Mouse (Mus musculus) adrenal gland, postnatal 36 days (tissue): Measurements from ENCODE around the gene Tmod1. TPM values are rescaled to one million over a fixed set of nuclear protein-coding genes. Genes with fewer than 3 reads are reported as not detected.
A peak's percentile ranks its signal among the peaks of the same experiment; 100 is the strongest.

Source experiments
- DNase-seq, 2 experiments: peaks; one replicate each; pipeline ENCODE4 v3.0.0; 2021; ENCODE audit warnings: mixed read lengths in 1 of 2
- total RNA-seq, 2 experiments: library from RNA; stranded (reverse); gene quantifications; 2 replicates each; pipeline ENCODE4 v1.2.3; 2021

The Tmod1 gene
- total RNA-seq, 2 experiments from 2014 or later, result 2.0 to 6.6 TPM

DNA sequence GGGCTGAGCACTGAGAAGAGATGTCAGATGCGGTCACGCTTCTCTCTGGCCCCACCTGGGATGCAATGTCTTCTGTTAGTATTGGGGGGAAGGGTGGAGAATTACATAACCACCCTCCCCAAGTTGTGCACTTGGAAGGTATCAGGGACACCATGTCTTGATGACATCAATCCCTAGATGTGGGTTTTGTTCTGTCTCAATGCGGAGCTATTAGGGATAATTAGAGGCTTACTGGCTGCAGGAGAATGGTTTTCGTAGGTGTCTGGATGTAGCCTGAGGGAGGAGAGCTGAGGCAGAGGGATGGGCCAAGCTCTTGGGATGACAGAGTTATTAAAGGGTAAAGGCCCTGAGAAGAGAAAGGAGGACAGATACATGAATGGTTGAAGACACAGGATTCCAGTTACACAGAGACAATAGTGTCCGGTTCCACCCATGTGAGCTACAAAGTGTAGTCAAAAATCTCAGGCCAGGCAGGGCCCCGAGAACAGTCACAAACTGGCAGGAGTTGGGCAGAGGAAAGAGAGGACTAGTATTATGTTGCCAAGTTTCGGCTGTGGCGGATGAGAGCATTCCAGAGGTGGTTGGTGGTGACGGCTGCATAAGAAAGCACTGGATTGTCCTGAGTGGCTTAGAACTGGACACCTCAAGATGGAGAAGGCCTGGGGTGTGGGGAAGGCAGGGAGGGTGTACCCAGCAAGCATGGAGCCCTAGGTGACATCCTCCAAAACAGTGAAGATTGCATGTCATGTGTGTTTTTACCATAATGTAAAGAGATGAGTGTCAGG, 14.8 kb downstream of the Tmod1 start:
- DNase-seq, result no peak

DNA sequence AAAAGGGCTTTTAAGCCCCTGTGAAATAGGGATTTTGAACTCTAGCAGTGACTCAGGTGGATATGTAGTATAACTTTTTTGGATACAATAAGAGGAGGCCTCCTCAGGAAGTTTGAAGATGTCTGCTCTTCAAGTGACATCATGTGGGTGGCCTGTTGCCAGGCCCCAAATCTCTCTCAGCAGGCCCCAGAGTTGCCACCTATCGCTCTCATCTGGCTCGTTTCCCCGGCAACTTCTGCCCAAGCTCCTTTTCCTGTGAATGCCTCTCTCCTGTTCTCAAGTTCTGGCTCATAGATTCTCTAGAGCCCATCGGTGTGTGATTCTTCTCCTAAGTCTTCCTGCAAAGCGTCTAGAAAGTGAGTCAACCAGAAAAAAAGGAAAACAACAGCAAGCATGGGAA, 17.4 kb downstream of the Tmod1 start:
- DNase-seq, result no peak

DNA sequence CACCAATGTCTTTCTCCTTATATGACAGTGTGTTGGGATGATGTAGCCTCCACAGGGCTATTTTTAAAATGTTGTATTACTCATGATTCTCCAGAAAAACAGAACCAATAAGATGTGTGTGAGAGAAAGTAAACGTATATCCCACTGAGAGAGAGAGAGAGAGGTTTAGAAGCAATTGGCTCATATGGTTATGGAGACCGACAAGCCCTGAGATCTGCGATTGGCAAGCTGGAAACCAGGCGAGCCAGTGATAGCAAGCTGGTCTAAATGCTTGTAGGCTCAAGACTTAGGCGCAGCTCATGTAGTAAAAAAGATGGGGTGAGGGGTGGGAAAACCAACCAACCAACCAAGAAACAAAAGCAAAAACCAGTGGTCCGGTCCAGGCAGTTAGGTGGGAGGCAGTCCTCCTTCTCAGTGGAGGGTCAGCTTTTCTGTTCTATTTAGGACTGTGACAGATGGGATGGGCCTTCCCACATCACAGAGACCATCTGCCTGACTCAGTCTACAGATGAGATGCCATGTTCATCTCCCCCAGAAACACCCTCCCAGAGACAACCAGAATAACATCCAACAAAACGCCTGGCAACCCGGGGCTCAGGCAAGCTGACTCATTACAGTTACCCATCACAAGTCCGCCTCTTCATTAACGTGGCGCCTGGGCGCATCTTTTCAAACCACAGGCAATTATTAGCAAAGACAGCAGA, 22.7 kb downstream of the Tmod1 start:
- DNase-seq, result no peak

DNA sequence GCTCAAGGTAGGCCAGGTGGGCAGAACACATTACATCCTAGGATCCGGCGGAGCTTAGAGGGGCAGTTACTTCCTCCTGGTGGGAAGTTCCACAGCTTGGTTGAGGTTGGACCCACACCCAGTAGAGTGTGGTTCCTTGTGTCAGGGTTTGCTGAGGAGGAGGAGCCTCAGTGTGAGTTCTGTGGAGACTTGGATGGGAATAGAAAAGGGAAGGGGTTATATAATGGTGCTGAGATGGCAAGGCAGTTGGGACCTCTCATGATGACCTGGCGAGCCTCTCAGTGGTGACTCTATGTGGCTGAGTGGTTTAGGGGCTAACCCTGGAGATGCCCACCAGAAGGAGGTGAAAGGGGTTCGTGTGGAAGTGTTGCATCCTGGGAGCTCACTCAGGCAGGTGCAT, 25.1 kb downstream of the Tmod1 start:
- no peak for DNase-seq

DNA sequence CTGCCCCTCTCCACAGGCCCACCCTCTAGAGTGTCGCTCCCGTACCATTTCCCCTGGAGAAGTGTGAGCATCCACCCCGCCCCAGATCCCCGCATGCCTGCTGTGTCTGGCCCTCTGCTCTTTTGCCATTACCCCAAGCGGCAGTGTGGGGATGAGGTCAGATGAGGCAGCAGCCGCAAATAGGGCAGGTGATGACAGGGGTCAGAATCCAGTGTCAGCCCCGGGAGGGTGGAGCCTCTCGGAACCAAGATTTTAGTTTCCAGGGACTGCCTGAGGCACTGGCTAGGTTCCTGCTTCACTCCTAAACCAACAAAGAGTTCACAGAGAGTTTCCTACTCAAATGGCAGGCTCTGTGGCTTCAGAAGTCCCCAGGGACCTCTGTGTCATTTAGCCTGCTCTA, 25.5 kb downstream of the Tmod1 start:
- DNase-seq, result no peak

DNA sequence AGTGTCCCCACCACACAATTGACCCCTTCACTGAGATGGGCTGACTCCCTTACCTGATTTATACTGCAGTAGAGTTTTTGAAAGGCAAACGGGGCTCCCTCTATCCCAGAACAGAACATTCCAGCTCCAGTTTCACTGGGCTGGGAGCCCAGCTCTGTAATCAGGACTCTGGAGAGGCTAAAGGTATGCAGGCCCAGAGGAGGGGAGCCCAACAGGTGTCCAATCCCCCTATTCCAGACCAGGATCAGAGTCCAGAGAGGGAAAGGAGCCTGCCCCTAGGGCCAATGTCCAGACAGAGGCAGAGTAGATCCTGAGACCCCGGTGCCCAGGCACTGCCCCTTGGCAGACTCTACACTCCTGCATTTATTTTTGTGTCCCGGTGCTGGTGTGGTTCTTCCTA, 26.2 kb downstream of the Tmod1 start:
- no peak for DNase-seq

DNA sequence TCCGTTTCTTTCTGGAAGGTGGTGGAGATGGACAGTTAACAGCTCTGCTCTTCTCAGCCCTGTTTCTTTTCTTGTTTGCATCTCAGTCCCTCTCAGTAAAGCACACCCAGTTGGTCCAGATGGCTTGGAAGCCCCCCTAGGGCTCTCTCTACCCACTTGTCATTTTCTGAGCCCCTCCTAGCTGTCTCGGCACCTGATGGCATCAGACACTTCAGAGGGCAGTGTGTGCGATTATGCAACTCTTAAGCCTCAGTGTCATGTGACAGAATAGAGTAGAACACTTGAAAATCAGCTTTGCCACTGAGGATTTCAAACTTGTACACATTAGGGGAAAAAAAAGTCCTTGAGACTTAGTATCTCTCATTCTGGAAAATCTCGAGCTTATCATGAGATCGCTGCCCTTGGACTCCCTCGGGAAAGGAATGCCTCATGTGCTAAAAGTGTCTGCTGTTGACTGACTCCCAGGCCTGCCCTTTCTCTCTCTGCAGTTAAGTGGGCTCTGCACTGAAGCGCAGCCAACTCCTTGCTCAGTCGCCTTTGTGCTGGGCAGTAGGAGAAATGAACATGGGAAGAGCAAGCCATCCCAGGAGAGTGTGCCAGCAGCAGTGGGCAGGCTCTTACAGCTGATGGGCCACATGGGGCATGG, 27.1 kb downstream of the Tmod1 start:
- DNase-seq, result peak; percentile 36 to 48

DNA sequence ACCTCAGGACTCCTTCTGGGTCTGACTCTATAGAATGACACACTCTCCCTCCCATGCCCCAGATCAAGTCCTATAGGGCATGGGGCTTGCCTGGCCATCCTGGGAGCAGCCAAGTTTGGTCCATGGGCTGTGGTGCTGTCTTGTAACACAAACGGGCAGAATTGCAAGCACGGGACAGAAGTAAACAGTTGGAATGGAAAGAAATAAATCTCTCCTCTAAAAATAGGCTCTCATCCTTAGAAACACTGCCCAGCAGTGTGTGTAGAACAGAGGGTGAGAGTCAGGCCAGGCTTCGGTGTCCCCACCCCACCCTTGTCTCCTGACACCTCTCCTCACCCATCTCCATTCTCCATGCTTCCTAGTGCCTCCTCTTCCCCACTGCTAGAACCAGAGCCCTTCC, 29.3 kb downstream of the Tmod1 start:
- DNase-seq, result no peak

DNA sequence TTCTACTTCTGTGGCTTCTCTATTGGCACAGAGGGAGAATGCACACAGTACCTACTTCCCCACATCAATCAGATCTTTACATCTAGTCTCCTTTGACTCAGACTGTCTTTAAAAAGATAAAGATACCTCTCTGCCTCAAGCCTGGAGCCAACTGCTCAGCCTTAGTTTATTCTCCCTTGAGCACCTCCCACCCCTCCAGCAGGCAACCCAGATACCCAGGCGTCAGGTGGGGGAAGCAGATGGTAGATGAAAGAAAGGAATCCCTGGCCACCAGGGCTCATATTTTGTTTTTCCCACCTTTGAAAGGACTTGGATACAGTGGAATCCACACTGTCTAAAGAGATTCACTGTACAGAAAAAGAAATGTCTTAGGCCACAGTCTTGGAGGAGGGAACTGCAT, 29.8 kb downstream of the Tmod1 start:
- no peak for DNase-seq

DNA sequence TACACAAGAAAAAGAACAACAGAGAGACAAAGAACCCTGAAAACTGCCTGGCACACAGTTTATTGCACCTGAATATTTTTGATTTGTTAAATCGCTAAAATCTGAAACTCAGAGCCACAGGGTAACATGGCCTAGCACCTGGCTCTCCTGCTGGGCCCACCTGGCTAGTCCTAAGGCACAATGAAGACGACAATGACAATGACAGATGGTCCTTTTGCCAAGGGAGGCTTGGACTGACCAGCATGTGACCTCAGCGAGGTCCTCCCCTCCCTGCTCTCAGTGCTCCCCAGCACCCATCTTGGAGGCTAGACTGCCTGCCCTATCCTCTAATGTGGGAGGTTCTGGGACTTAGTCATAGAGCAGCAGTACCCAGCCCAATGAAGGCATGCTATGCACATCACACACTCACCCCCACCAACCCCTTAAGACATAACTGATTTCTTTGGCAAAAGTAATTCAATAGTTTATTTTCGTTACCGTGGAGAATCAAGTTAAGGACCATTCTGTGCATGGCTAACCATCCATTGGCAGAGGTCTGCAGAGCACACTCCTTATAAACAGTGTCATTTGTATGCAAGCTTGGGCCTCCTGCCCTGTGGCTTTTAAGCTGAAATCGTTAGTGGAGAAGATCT, 31.2 kb downstream of the Tmod1 start:
- no peak for DNase-seq

DNA sequence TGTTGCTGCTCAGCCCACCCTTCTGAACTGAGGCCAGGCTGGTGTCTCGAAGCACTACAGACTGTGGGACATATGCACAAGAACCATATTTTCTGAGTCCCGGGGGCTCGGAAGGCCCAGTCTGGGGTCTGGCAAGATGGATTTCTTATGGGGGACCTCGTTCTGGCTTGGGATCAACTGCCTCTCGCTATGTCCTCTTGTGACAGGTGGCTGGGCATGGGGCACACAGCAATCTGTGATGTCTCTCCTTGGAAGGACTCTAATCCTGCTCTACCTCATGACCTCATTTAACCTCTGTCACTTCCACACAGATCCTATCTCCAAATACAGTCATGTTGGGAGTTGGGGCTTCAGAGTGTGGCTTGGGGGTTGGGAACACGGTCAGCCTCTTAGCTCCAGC, 33.9 kb downstream of the Tmod1 start:
- DNase-seq, result no peak

DNA sequence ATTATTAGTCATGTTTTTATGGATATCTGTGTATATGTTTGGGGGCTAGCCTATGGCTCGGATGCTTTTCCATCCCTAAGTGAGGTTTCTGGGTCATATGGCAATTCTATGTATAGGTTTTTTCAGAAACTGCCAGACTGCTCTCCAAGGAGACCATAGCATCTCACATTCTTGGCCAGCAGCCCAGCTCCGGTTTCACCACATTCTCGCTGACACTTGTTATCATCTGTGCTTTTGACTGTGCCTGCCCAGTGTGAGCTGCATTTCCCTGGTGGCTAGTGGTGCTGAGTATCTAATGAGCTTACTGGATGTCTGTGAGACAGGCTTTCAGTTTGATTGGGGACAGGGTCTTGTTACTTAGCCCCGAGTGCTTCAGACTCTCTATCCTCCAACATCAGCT, 35.0 kb downstream of the Tmod1 start:
- DNase-seq, result peak in 1 of 2 experiments; percentile 38

DNA sequence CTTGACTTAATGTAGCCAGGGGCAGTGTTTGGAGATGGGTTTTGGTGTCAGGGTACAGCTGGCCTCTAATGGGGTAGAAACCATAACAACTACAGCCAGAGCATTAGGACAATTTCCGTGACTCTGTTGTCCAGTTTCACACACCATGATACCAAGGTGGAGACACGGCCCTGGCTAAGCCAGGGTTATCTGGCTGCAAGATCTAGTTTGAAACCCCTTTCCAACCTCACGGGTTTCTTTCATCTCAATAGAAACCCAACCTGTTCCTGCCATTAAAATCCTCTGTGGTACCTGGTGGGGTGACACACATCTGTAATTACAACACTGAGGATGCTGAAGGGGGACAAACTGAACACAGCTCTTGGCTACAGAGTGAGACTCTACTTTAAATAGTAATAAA, 36.9 kb downstream of the Tmod1 start:
- DNase-seq, result no peak

DNA sequence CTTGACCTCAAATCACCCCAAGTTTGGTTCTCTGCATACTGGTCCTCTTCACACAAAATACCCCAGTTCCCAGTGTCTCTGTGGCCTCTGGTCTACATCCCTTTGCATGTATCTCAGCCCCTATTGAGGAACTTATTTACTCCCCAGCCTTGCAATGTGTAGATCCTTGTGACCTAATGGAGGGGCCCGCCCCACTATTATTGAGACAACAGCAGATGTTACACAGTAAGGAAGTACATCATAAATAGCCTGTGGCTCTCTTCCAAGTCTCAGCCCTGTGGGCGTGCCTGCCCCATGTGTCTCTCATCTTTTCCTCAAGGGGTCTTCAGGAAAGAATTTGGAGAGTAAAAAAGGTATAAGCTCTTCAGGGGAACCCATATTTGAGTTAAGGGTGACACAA, 38.2 kb downstream of the Tmod1 start:
- no peak for DNase-seq

DNA sequence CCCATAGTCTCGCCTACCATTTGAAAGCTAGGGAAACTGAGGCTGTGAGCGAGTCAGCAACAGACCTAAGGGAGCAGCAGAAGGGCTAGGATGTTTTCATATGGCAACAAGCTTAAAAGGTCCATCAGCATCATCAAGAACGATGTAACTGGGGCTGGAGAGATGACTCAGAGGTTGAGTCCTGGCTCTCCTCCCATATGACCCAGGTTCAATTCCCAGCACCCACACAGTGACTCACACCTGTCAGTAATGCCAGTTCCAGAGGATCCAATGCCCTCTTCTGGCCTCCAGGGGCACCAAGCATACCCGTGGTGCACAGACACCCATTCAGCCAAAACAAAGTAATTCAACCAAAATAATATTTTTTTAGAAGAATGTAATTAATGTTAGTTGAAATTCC, 41.5 kb downstream of the Tmod1 start:
- DNase-seq, result no peak

DNA sequence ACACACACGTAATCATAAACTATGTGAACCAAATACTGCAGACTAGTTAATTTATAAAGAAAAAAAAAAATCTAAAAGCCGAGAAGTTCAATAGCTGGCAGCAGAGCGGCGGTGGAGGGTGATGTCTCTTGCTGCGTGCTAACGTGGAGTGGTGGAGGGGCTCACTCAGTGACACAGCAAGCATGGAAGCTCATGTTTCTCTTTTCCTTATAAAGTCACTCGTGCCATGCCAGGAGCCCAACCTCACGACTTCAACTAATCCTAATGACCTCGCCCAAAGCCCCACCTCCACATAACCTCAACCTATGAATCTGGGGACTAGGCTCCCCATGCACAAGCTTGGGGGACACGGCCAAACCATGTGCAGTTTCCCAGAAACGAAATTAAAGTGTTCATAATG, 43.8 kb downstream of the Tmod1 start:
- DNase-seq, result no peak

DNA sequence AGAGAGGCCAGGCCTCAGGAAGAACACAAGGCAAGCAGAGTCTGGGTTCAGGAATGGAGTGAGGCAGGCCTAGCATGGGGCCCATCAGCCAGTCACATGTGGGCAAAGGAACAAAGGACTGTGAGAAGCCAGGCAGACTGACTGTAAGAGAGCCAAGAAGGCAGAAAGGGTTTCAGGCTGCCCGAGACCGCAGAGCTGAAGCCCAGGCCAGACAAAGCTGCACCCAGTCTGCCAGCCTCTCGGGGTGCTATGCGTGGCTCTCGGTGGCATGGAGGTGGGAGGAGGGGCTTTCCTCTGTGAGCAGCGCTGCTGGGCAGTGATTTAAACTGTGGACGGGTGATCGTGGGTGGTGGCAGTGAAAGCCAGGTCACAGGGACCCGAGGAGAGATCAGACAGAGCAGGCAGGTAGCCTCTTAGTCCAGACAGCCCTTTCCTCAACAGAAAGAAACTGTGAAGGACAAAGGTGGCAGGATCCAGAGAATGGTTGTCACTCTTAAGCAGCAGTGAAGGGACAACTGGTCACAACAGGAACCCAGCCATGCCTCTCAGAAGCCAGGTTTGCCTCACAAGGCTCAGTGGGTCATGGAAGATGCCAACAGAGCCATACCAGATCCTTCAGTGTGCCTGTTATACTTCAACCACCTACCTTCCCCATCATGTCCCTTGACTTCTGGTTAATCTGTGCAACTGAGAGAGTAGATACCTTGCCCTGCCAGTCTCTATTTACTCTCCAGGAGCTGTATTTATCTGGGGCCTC, 45.9 kb downstream of the Tmod1 start:
- DNase-seq, result no peak

DNA sequence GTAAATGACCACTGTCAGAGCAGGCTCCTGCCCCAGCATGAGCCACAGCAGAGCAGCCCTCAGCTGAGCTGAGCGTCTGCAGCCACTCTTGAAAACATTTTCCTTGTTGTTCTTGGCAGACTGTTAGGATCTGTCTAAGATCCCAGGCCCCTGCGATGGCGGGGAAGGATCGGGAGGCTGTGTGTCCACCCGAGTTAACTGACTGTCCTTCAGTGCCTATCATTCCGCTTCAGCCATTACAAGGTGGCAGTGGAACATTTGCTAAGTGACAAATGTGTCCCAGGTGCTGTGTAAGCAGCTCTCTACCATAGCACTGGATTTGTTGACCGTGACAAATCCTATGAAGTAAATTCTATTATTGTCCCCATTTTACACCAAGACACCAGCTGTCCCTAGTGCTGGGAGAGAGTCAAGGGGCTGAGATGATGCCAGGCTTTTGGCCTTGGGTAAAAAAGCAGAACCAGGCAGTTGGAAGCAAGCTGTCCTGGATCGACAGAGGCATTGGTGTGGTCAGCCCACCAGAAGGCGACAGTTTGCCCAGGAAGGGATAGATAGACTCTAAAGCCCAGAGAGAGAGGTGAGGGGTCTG, 46.6 kb downstream of the Tmod1 start:
- peak in 1 of 2 experiments; percentile 25 for DNase-seq

DNA sequence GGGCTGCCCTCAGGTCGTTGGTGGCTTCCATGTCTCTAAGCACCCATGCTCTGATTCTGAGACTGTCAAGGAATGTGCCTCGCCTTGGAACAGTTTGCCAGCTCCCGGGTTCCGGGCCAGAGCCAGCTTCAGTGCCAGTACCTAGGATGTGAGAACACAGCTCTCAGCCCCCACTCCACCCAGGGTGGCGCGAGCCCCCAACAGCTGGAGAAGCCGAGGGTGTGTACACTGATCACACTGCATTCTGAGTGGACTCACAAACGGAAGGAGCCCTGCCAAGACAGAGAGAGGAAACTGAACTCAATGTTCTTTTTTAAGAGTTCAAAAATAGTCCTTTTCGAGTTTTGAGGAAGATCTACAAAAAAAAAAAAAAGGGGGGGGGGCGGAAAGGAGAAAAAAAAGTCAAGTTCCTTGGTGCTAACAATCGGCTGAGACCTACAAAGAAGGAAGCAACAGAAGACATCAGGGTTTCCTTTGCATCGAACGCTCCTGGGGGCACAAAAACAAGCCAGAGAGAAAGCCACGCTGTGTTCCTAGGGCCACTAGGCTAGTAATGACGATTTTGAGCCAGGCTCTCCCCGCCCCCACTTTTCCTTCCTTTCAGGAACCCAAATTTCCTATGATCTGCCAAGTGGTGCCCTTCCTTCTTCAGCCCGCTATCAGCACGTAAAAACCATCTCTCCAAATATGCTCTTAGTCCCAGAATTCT, 48.1 kb downstream of the Tmod1 start:
- DNase-seq, result peak; percentile 31 to 56

DNA sequence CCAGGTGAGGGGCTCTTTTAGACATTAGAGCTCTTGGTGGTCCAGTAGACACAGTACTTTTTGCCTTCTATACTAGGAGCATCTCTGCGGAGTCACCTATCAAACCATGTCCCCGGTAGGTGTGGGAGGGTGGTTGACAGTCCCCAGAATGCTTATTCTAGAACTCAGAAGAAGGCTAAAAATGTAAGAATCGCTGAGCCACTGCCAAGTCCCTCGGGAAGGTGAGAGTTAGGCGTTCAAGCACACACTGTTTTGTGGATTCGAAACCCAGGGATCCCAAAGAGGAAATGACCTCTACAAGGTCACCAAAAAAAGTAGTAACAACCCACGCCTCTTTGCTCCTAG, 48.7 kb downstream of the Tmod1 start:
- DNase-seq, result no peak

DNA sequence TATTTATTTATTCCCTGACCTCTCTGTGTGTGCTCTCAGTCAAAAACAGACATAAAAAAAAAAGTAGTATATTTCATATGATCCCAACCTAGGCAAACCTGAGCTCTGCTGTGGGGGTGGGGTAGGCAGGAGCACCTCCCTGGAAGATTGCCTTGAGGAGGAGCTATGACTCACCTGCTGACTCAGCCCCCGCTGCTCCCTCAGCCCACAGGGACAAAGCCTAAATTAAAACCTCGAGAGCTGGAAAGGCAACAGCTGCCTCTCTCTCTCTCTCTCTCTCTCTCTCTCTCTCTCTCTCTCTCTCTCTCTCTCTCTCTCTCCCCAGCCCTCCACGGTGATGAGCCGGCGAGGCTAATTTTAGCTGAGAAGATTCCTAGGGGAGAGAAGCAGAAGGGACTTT, 49.1 kb downstream of the Tmod1 start:
- peak; percentile 89 to 91 for DNase-seq
